Mouse (Mus musculus) brown adipose tissue, adult 24 weeks (tissue): Measurements from ENCODE around the gene Tle2. TPM values are rescaled to one million over a fixed set of nuclear protein-coding genes. Genes with fewer than 3 reads are reported as not detected.

Experiments used
- H3K27ac ChIP-seq: fragments of 200-500 bp; replicated peaks from 2 replicates; pipeline ENCODE4 v1.5.1; 2012; ENCODE audit warnings: low read depth, mild to moderate bottlenecking, low read length
- H3K4me1 ChIP-seq: fragments of 200-500 bp; 2 replicates; pipeline ENCODE4 v1.6.1; 2012; ENCODE audit warnings: low read length, mixed read lengths; ENCODE audit not compliant: control insufficient read depth, insufficient read depth, insufficient read length
- H3K4me3 ChIP-seq: fragments of 200-500 bp; 2 replicates; pipeline ENCODE4 v1.5.1; 2012; ENCODE audit warnings: low read depth, mild to moderate bottlenecking, low read length, moderate library complexity; ENCODE audit not compliant: insufficient read depth
- polyA plus RNA-seq: library from polyadenylated mRNA; stranded (reverse); fragments of >200 nt; gene quantifications from 2 replicates; pipeline ENCODE4 v1.2.4, GENCODE M21; 2012; ENCODE audit not compliant: missing spikeins, insufficient read depth, insufficient read length

Gene Tle2
- 3.2 and 4.8 TPM in 2 replicates for polyA plus RNA-seq

DNA sequence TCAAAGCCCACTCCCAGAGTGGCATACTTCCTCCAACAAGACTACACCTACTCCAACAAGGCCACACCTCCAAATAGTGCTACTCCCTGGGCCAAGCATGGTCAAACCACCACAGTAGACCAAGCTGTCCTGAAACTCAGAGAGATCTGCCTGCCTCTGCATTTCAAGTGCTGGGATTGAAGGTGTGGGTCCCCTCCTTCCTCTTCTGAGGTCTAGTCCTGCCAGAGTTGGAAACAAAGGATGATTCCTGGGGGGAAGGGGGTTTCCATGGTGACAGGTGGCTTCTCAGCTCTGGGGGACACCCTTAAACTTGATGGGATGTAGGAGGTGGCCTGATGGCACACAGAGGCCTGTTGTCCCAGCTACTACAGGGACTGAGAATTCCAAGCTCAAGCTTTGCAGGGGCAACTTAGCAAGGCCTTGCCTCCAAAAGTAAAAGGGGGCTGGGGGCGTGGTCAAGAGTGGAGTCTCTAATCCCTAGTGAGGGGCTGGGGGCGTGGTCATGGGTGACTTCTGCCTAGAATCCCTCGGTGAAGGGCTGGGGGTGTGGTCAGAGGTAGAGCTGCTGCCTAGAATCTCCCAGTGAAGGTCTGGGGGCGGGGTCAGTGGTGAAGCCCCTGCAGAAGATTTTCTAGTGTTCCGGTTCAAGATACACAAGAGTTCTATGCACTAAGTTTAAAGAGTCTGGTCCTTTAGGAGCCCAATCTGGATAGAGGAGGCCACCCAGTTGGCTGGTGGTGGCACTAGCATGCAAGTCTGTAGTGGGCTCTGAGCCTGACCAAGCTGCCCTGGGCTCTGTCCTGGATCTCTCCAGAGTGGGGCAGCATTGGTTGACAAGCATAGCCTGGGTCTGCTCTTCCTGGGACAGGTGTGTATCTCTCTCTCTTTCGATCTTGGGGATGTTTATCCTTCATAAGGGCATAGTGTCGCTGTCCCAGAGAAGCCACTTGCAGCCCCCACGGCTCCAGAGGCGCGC, at the start of gene Tle2:
TSS of gene Tle2 (plus strand) at position 481 of the 976 bp plus-strand sequence.
- H3K27ac ChIP-seq = no peak within 1 kb of the TSS
- H3K4me1 ChIP-seq = peaks cover 4% of the 10 kb centered on the region; the same call in 1 of the 2 replicates
- peak within 1 kb of the TSS; percentile 84 for H3K4me3 ChIP-seq

DNA sequence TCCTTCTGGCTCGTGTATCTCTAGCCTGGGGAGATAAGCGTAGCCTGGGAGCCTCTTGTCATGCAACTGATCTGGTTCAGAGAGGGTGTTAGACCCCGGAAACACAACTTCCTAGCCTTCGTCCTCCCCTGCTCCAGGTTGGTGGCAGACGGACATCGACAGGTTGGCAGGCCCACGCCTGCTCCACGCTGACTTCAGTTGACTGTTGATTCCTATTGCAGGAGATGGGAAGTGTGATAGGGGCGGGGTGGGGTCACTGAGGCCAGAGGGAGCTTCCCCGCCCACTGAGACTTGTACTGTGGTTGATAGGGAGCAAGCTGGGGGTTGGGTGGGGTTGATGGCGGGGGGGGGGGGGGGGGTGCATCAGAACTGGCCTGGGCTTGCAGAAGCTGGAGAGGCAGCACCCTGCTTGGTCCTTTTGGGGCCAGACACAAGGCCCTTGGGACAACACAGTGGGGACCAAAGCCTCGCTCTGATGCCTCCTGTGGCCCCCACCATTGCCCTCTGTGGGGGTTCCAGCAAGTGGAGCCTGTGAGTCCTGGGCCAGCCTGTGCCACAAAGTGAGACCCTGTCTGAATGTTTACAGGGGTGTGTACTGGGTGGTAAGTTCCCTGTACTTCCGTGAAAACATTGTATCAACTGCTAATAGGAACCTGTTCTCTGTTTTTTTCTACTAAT, 49.2 kb upstream of the Tle2 start:
- Histone ChIP-seq H3K4me1 (peaks cover 3% of the 10 kb centered on the region), H3K27ac (peak overlapping the region; percentile 31; the same call in 1 of the 2 replicates), H3K4me3 (no peak overlapping the region)

DNA sequence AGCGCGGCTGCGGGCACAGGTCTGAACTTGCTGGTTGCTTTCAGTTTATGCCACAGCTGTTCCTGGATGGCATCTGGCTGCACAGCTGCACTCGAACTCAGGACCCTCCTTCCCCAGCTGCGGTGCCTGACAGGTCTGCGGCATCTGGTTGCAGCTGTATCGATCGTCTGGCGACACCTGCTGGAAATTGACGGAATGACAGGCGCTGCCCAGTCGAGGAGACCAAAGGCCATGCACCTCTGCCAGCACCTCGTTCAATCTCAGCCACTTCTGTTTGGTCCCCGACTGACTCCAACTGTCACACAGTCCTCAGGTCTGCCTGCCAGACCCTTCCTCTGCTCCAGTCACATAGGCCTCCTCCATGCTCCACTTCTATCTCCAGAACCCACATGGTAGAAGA, 47.6 kb upstream of the Tle2 start:
- no peak overlapping the region for H3K27ac ChIP-seq
- peaks cover 3% of the 10 kb centered on the region for H3K4me1 ChIP-seq
- no peak overlapping the region for H3K4me3 ChIP-seq

DNA sequence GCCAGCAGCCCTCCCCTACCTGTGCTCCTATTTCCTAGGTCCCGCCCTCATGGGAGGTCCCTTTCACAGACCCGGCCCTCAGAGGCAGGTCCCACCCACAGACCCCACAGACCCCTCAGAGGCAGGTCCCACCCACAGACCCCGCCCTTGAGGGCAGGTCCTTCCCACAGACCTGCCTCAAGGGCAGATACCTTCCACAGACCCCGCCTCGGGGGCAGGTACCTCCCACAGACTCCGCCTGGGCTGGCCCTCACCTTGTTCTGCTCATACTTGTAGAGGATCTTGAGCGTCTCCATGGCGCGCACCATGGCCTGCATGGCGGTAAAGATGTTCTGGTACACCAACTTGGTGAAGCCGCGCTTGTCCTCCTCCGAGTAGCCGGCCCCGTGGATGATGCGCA, 39.5 kb upstream of the Tle2 start:
- H3K27ac ChIP-seq = no peak overlapping the region
- no peak overlapping the region for H3K4me3 ChIP-seq
- H3K4me1 ChIP-seq = peaks cover 8% of the 10 kb centered on the region

- Histone ChIP-seq H3K4me3 (no peak overlapping the region), H3K4me1 (peaks cover 23% of the 10 kb centered on the region), H3K27ac (no peak overlapping the region)
These were observed 37.6 kb upstream of the Tle2 start for GRCm38 (mm10) chr10:81536734-81537133.

DNA sequence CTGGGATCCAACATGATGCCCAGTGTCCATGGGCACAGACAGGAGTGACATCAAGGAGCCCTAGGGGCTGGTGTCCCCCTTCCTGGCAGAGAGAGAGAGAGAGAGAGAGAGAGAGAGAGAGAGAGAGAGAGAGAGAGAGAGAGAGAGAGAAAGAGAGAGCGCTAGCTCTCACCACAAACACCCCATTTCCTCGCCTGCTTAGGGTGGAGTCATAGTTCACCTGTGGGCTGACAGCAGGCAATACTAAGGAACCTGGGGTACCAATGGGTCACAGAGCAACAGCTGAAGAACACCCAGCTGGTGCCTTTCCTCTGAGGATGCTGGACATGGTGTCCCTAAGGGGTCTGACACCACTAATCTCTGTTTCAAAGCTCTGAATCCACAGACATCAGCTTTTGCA, 36.9 kb upstream of the Tle2 start:
- Histone ChIP-seq H3K4me1 (peaks cover 27% of the 10 kb centered on the region), H3K27ac (no peak overlapping the region), H3K4me3 (no peak overlapping the region)

- Histone ChIP-seq H3K4me1 (peaks cover 38% of the 10 kb centered on the region), H3K27ac (no peak overlapping the region), H3K4me3 (no peak overlapping the region)
These were observed 35.9 kb upstream of the Tle2 start for GRCm38 (mm10) chr10:81538321-81539048.

DNA sequence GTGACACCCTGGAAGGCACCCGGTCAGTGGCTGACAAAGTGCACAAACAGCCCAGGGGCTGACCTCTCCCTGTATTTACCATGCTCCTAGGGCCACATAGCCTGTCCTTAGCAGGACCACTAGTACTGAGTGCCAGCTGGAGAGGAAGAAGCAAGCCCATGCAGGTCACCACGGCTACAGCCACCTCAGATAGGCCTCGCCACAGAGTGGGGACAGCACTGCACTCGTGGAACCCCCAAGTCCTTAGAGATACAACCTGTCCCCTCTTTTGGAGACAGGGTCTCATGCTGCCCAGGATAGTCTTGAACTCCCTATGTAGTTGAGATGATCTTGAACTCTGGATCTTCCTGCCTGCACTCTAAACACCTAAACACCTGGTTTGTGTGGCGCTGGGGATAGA, 33.0 kb upstream of the Tle2 start:
- H3K27ac ChIP-seq = peak overlapping the region; percentile 74
- H3K4me3 ChIP-seq = peak overlapping the region; percentile 14

GRCm38 (mm10) chr10:81541803-81542202, 32.6 kb upstream of the Tle2 start:
- Histone ChIP-seq H3K4me1 (peaks cover 41% of the 10 kb centered on the region), H3K4me3 (peak overlapping the region; percentile 77), H3K27ac (peak overlapping the region; percentile 89)

More for the DNA sequence above, 33.0 kb upstream of the Tle2 start:
- H3K4me1 ChIP-seq = peaks cover 41% of the 10 kb centered on the region

- Histone ChIP-seq H3K4me3 (peak overlapping the region; percentile 77), H3K27ac (peak overlapping the region; percentile 89)
These were observed 31.5 kb upstream of the Tle2 start for GRCm38 (mm10) chr10:81542727-81543460.

GRCm38 (mm10) chr10:81543633-81544032, 30.7 kb upstream of the Tle2 start:
- H3K4me1 ChIP-seq = peaks cover 36% of the 10 kb centered on the region
- peak overlapping the region; percentile 89 for H3K27ac ChIP-seq
- peak overlapping the region; percentile 77 for H3K4me3 ChIP-seq

More at GRCm38 (mm10) chr10:81542727-81543460, 31.5 kb upstream of the Tle2 start:
- peaks cover 37% of the 10 kb centered on the region for H3K4me1 ChIP-seq

GRCm38 (mm10) chr10:81544296-81545160, 29.8 kb upstream of the Tle2 start:
- H3K4me3 ChIP-seq = peak overlapping the region; percentile 77
- H3K4me1 ChIP-seq = peaks cover 35% of the 10 kb centered on the region
- H3K27ac ChIP-seq = peak overlapping the region; percentile 89; the same call in 1 of the 2 replicates

GRCm38 (mm10) chr10:81545161-81545747, 29.1 kb upstream of the Tle2 start, which contains the start of gene Gna11:
Gene Gna11, minus strand, starts transcription at chr10:81545190.
- H3K4me1 ChIP-seq = peaks cover 28% of the 10 kb centered on the region
- H3K27ac ChIP-seq = peak within 1 kb of the TSS; percentile 89
- peak within 1 kb of the TSS; percentile 77 for H3K4me3 ChIP-seq
